Mouse (Mus musculus) adrenal gland, postnatal 25 days (tissue): ENCODE measurements around the gene Fam53b. TPM values are rescaled to one million over a fixed set of nuclear protein-coding genes. Genes with fewer than 3 reads are reported as not detected.

Experiments used
- DNase-seq: peaks from one replicate; pipeline ENCODE4 v3.0.0; 2021; ENCODE audit warnings: mixed read lengths
- long read RNA-seq: library from polyadenylated mRNA; stranded (forward); transcript quantifications from one replicate; pipeline ENCODE4 v2.0.0, GENCODE M21; 2021
- total RNA-seq: library from RNA; stranded (reverse); gene quantifications from 2 replicates; pipeline ENCODE4 v1.2.3, GENCODE M21; 2021

Fam53b gene
- 86.3 and 107 TPM in 2 replicates for total RNA-seq
- long read RNA-seq, partial matches to known transcripts = 1 of 8 reads
- long read RNA-seq, other reads (novel, unspliced or antisense) = 4 of 8 reads

DNA sequence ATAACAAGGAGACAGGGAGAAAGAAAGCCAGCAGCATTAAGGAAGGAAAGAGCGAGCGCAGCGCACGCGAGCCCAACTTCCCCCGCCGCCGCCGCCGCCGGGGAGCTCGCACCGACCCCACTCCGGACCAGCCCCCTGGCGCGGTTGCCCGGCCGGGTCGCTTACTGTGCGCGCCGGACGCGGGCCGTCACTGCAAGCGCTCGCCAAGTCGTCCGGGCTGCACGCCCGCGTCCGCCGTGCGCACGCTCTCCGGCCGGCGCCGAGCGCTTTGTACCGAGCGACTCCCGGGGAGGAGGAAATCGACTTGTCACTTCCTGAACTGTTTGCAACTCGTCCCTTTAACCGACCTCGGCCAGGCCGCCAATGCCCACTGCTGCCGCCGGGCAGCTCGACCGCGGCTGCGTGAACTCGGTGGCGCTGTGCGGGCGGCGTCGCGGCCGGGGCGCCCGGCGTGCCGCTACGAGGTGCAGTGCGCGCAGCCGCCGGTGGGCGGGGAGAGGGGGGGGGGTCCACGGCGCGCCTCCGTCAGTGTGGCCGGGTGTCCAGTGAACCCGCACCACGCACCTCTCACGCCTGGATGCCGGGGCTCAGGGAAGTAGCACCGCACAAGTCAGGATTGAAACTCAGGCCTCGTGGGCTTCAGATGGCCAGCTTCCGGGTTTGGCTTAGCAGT lies at the start of gene Fam53b:
TSS of gene Fam53b (minus strand) at position 471 of the 673 bp plus-strand sequence.
- peak; percentile 81 for DNase-seq

DNA sequence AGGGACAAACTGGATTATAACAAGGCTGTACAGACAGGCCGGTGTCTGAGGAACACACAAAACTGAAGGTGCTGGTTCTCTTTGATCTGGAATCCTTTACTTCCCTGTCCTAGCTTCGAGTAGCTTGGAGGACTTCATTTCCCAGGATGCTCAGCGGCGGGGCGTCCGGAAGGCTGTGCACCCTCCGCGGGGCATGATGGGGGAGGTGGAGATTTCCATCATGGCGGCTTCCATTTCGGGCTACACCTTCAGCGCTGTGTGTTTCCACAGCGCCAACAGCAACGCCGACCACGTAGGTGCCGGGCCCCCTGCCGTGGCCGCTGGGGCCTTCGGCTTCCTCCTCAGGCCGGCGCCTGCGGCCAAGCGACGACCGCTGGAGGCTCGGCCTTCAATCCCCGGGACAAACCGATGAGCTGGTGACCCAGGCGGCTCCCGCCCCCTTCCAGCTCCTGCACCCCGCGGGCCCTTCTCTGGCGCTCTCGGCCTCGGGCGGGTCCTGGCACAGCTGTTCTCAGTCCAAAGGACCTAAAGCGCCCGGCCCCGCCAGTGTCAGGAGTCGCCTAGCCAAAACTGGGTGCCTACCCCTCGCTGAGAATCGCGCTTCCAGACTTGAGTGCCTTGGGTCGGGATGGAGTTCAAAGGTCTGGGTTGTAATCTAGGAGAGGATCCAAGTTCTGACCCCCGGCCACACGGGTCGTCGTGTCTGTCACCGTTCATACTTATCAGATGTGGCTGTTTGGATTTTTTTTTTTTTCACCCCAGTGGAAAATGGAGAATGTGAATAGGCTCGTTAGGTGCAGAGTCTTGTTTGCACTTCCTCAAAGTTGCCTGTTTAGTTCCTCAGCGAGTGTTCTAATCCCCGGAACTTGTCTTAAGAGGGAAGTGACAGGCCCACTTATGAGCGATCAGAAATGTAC lies 45.6 kb upstream of the Fam53b start, which contains the start of gene Abraxas2:
TSS of gene Abraxas2 (plus strand) at position 184 of the 917 bp plus-strand sequence.
- DNase-seq = peak; percentile 91

DNA sequence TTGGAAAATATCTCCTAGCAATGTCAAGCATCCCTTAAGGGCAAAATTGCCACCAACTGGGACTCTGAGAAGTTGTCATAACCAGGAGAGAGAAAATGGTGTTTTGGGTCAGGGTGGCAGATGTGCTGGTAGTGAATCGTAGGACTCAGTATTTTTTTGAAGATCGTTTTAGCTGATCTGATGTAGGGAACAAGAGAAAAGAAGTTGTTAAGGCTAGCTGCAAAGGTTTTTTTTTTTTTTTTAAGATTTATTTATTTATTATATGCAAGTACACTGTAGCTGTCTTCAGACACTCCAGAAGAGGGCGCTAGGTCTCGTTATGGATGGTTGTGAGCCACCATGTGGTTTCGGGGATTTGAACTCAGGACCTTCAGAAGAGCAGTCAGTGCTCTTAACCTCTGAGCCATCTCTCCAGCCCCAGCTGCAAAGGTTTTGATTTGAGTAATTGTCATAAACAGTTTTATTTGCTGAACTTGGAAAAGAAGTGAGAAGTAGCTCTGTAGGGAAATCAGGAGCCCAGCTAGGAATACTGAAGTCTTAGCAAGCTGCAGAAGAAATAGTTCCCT lies 44.4 kb upstream of the Fam53b start:
- no peak for DNase-seq

DNA sequence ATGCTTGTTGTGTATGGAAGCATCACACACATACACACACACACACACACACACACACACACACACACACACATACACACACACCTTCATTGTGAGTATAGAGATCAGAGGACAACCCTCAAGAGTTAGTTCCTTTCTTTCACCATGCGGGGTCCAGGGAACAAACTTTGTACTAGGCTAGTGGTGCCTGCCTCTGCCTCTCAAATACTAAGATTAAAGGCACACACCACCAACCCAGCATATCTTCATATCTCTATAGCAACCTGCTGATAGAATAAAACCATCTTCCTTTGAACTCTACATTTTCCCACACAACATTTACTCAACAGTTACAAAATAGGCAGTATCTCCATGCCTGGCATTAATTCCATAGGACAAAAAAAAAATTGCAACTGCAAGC lies 42.4 kb upstream of the Fam53b start:
- DNase-seq = no peak

DNA sequence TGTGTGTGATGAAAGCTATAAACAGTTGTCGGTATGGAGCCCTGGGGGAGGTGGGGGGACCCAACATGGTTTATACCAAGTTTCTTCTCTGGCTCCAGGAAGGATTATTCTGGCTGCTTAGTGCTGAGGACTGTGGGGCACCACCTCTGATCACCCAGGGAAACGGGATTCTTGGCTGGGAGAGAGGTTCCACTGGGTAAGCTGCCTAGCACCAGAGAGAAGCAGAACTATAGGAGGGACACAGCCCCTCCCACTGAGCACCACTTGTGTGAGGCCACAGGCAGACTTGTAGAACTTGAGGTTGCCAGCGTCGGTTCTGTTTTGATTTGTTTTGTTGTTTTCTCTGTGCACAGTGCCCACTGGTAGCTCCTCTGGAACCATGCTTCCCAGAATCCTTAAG lies 40.3 kb upstream of the Fam53b start:
- DNase-seq = no peak

DNA sequence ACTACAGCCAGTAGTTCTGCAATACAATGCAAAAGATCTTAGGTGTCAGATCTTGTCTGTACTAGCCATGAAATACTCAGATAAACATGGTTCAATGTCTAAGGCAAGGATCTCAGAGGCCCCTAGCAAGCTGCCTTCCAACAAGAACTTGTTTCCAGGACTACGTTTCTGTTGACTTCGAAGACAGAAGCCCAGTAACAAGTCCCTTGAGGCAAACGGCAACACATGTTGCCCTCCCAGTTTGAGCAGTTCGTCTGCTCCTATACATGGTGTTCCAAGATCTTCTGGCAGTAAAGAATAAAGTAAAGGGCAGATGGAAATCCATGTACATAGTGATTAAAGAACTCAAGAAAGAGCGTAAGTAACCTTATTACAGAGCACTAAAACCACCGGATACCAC lies 39.7 kb upstream of the Fam53b start:
- DNase-seq = no peak

DNA sequence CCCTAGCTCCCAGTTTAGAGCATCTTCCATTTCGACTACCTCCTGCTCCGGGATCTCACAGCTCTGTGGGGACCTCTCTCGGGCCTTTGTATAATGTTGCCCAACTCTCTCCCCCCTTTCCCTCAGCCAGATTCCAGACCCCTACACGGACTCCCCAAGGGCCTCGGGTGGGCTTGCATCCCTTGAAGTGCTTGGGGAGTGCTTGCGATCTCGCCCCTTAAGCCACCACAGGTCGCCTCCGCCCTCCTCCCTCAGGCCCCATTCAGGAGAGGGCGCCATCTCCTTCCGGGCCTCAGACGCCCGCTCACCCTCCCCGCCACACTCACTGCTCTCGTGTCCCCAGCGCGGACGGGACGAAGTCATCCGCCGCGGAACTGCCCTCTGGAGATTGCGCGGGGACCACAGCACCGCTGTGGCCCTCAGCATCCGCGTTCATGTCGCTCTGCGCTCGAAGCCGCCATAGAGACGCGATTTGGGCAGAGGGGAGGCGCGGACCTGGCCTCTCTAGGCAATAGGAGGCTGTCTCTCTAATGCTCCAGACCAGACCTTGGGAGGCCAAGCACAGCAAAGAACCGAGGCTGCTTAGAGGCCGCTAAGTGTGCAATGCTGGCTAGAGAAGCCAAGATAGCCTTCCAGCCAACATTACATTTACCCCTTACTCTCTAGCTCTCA lies 38.6 kb upstream of the Fam53b start, which contains the start of gene Eef1akmt2:
TSS of gene Eef1akmt2 (minus strand) at position 501 of the 672 bp plus-strand sequence.
- DNase-seq = peak; percentile 73

DNA sequence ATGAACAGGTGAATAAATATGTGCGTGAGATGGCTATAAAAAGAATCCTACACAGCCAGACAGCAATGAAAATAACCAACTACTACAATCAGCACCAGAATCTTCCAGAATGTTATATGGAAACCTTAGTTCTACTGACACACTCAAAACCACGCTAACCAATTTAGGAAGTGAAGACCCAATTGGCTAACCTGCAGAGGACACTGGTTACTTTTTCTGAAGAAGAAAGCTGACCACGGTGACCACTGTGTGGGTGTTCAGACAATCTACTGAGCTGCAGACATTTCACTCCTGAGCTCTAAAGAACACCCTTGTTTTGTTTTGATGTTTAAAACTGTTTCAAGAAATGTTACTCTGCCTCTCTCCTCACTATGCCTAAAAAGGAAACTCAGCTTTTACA lies 29.5 kb upstream of the Fam53b start:
- no peak for DNase-seq

DNA sequence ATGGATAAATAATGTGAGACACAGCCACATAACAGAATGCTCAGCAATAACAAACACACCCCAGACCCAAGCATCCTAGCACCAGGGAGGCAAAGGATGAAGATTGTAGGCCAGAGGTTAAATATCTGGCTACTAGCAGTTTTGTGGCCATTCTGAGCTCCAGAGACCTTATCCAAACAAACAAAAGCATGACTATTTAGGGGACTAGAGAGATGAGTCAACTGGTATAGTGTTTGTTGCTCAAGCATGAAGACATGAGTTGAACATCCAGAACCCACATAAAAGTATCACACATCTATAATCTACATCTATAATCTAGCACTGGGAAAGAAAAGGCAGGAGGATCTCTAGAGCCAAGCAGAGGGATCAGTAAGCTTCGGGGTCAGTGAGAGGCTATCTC lies 28.8 kb upstream of the Fam53b start:
- no peak for DNase-seq

DNA sequence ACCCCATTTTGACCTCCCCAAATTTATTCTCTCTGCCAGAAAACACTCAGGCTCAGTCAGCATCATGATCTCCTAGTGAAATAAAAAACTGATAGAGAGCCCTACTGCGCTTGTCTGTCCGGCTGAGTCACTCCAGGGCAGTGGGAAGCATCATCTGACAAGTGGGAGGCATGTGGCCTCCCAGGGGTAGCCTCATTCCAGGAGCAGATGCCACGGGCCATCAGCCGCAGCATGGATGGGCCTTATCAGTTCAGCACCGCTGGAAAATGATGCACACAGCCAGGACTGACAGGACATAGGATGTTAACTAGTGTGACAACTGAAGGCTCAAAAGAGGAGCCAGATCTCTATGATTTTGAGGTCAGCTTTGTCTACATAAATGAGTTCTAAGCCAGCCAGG lies 27.6 kb upstream of the Fam53b start:
- DNase-seq = no peak

DNA sequence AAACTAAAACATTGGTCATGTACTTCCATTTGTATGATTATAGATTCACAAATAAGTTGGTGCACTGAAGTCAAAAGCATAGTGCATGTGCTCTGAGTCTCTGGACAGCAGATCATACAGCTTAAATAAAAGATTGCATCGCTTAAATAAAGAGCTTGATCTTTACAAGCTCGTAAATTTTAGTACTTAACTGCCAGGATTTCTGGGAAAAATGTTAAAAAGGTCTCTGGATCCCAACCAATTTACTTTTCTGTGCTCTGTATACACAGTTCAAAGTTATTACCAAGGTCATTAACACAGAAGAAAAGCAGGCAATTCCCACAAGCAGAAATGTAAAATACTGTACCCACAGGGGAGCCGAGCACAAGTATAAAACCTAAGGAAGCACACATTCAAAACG lies 17.3 kb upstream of the Fam53b start:
- DNase-seq = no peak

DNA sequence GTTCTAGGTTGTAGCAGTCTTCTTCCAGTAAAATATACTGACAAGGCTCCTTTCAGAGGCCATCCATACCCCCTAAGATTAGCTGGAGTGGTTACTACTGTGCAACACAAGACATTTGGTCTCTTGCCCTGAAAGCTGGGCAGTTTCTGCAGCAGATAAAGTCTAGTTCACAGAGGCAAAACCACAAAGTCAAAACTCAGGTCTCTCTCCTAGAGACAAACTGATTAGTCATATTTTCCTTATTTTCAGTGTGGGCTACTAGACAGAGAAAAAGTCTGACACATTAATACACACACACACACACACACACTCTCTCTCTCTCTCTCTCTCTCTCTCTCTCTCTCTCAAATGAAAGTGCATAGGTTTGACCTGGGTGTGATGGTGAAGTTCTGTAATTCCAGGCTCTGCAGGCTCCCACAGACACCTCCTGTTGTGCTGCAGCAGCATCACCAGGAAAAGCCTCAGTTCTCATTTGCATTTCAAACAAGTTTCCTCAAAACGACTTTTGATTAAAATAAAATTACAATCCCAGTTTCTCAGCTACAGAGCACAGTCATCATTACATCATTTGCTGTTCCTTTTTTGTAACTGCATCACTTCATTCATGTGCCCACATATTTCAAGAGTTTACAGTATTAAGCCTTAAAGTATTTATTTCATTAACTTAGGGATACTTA lies 10.8 kb upstream of the Fam53b start:
- no peak for DNase-seq

DNA sequence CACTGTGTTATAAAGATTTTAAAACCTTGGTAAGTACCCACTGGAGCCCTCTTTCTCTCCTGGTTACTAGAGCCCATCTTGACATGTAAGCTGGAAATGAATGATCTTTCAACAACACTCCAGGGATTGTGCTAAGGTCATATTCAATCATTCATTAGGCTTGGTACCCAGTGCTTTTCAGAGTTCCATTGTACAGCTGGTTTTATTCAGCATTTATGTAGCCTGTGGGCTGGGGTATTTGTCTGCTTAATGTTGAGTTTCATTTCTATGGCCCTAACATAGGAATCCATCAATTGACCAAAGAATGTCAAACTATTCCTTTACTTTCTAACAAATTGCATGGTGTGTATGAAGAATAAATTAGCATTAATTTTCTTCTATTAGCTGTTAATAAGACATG lies 10.1 kb upstream of the Fam53b start:
- DNase-seq = no peak

DNA sequence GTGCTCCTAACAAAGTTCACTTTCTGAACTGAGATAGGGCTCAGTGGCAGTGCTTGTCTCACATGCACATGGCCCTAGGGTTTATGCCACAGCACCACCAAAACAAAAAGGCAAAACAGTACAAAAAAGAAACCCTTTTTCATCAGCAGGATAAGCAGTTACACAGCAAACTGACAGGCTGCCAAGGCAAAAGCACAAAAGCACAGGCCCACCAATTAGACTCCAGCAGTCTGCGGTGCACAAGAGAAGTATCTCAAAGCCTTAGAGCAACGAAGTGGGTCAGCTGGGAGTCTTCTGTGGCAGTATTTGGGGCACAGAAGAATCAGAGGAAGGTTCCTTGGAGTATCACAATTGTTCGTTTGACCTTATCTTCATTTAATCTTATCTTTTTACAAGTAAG lies 7.0 kb upstream of the Fam53b start:
- DNase-seq = no peak

DNA sequence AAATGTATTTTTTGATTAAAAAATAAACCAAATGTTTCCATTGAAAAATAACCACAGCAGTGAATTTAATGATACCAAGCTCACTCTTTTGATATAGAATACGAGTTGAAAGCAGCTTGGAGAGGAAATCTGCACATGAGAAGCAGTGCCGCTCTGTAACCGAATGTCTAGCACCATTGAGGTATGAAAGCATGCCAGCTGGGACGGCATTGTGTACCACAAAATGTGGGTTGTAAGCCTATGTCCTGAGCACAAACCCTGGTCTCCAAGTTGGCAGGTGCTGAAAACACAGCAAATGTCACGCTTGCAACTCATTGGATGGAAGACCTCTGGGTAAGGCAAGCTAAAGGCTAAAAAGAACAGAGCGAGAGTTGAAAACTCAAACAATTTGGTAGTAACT lies 3.4 kb upstream of the Fam53b start:
- no peak for DNase-seq

DNA sequence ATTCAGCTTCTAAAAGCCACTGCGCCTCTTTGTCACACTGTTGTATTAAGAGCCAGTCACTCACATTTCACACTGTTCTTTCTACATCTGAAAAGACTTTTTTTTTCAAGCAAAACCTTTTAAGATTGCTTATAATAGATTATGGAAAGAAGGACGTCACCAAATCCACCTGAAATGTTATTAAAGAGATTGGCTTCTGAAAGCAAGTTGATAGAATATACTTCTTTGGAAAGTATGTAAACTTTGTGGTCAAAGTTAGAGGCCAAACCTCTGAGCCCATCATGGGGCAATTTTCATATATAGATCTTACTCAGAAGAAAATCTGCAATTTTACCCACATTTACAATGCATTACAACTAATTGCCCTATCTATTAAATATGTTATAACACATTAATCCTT lies 2.8 kb upstream of the Fam53b start:
- no peak for DNase-seq

DNA sequence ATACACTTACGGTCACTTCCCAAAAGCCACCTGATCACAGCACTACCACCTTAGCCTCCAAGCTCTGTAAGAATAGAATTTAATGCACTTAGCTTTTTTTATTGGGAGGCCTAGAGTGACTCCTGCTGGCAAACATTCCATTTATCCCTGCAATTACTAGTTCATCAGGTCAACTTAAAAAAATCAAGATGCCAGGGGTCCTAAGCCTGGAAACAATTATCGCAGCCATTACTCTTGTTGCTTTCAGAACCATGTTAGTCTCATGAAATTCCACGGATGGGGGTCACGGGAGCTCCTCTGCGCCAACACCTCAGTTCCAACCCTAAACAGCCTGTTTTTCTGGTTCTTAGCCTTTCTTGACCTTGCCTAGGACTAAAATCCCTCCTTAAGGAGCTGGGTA lies 1.4 kb upstream of the Fam53b start:
- DNase-seq = no peak

DNA sequence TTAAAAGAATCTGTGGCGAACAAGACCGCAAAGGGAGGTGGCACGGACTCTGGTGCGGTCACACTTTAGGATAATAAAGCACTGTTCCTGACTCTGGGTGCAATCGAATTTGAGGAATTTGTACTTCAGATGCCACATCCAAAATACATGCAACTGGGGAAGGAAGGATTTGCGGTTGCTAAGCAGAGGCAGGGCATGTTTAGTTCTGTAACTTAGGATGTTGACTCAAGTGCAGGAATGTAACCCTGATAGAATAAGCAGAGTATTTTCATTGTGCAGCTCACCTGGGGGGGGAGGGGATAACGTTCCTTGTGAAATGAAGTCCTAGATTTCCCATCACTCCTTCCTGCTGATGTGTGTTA lies 384 bp upstream of the Fam53b start:
- no peak for DNase-seq

DNA sequence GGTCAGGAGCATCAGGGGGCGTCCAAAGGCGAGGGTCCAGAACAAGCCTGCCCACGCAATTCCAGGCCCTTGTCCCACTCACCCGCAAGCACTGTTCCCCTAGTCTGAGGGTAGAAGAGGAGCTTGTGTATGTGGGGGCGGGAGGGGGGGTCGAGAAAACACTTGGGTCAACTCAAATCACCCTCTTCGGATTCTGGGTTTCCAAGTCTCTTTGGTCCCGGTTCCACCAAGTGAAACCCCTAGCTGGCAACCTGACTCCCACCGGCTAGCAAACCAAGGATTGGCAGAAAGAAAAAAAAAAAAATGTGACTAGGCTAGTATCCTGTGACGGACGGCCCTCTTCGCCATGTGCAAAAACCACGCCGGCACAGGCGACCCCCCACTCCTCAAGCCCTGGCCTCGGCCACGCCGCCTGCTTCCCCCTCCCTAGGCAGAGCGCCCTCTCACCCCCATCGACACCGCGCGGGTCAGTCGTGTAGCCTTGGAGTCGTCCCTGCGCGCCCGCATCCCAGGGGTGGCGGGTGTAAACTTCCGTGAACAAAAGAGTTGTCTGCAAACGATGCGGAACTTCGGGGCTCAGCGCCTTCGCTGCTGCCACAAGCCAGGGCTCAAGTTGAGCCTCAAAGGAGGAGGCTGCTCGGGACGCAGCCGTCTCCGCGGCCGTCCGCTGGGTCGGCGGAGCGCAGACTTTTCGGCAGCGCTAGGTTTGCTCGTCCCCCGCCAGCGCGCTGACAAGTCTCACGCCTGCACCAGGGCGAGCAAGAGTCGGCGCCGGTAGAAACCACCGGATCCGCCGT lies 869 bp downstream of the Fam53b start:
- DNase-seq = peak; percentile 68

DNA sequence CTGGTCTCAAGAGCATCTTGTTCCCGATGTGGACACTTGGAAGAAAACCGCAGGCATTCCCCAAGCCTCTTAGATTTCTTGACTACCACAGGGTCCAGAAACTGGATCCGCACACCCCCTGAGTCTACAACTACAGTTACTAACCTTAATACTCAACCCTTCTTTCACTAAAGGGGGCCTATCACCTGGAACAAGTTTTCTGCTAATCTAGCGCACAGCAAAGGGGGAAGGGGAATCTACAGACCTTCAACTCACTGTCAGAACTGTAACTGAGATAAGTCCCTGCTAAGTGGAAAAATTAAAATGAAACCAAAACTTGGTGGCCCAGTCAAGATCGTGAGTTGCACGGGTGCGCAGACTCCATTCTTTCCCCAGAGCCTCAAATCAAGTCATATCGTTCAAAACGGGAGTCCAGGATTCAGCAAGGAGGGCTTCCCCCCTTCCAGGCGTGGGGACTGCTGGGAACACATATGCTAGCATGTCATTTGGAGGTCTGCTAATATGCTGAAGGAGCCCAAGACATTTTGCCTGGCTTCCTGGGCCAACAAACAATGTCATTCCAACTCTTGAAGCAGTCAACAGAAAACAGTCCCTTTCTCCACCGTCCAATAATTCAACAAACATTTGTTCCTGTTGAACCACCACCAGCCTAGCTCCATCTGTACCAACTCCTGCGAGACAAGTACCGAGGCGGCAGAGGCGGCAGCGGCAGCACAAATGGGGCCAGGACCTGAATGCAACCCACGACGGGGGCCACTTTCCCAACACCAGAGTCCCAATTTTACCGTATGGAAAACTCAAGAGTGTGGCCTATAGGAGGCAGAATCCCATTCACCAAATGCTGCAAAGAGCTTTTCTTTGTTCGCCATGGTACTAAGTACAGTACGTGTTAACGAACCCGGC lies 1.7 kb downstream of the Fam53b start:
- DNase-seq = no peak
